Mouse (Mus musculus) C2C12 (cell line): ENCODE data around the gene Abca2. TPM values are rescaled to one million over a fixed set of nuclear protein-coding genes. Genes with fewer than 3 reads are reported as not detected.

Experiments used
- H3K27me3 ChIP-seq: one replicate; pipeline ENCODE4 v1.6.1; 2011; ENCODE audit not compliant: control insufficient read depth, insufficient read depth, insufficient read length
- H3K36me3 ChIP-seq: one replicate; pipeline ENCODE4 v1.6.1; 2011; ENCODE audit not compliant: control insufficient read depth, insufficient read depth
- H3K4me3 ChIP-seq: one replicate; pipeline ENCODE4 v1.5.1; 2011; ENCODE audit warnings: mild to moderate bottlenecking, control low read depth; ENCODE audit not compliant: poor library complexity, insufficient read depth, severe bottlenecking
- H3K79me2 ChIP-seq: one replicate; pipeline ENCODE4 v1.6.1; 2011; ENCODE audit not compliant: control insufficient read depth, insufficient read depth
- H3K79me3 ChIP-seq: one replicate; pipeline ENCODE4 v1.6.1; 2011; ENCODE audit warnings: low read depth, control low read depth
- H3ac ChIP-seq: one replicate; pipeline ENCODE3; 2011; ENCODE audit warnings: low read depth; ENCODE audit not compliant: control insufficient read depth, insufficient read length
- CEBPB ChIP-seq: IDR thresholded peaks from one replicate; pipeline ENCODE4 v1.6.1; 2011; ENCODE audit warnings: low read depth, mild to moderate bottlenecking, control low read depth, moderate library complexity
- CTCF ChIP-seq: IDR thresholded peaks from one replicate; pipeline ENCODE4 v1.5.1; 2011; ENCODE audit not compliant: control insufficient read depth, insufficient read depth, insufficient read length
- FOSL1 ChIP-seq: IDR thresholded peaks from one replicate; pipeline ENCODE4 v1.8.0; 2011; ENCODE audit warnings: mild to moderate bottlenecking, low read length; ENCODE audit not compliant: poor library complexity, insufficient read depth, severe bottlenecking
- MAX ChIP-seq: IDR thresholded peaks from one replicate; pipeline ENCODE4 v1.6.1; 2011; ENCODE audit warnings: mild to moderate bottlenecking, control low read depth
- MYOD1 ChIP-seq: IDR thresholded peaks from one replicate; pipeline ENCODE4 v1.6.1; 2011; ENCODE audit warnings: low read depth; ENCODE audit not compliant: control insufficient read depth, insufficient read length
- MYOG ChIP-seq: IDR thresholded peaks from one replicate; pipeline ENCODE4 v1.6.1; 2011; ENCODE audit not compliant: control insufficient read depth, insufficient read length; ENCODE audit errors: extremely low read depth
- USF1 ChIP-seq: IDR thresholded peaks from one replicate; pipeline ENCODE4 v1.6.1; 2011; ENCODE audit warnings: low read depth, mild to moderate bottlenecking, control low read depth, moderate library complexity
- polyA plus RNA-seq: library from polyadenylated mRNA; unstranded; fragments of >200 nt; fragmentation: generic; extraction: Trizol; gene quantifications from one replicate; pipeline ENCODE4 v1.2.1, GENCODE M21; 2012; ENCODE audit warnings: missing spikeins

Gene Abca2
- polyA plus RNA-seq, 1 experiment: 4.2 TPM

GRCm38 (mm10) chr2:25482969-25483368 is 54.5 kb downstream of the Abca2 start:
- H3K27me3 ChIP-seq: peaks cover 36% of the 10 kb centered on the region
- H3K4me3 ChIP-seq: no peak overlapping the region
- TF ChIP-seq USF1 (no peak), MYOG (no peak), CEBPB (no peak), FOSL1 (no peak)
- no peaks in the 10 kb centered on the region for H3K36me3 ChIP-seq
- no peak overlapping the region for H3ac ChIP-seq
- no peaks in the 10 kb centered on the region for H3K79me3 ChIP-seq
- H3K79me2 ChIP-seq: no peaks in the 10 kb centered on the region

DNA sequence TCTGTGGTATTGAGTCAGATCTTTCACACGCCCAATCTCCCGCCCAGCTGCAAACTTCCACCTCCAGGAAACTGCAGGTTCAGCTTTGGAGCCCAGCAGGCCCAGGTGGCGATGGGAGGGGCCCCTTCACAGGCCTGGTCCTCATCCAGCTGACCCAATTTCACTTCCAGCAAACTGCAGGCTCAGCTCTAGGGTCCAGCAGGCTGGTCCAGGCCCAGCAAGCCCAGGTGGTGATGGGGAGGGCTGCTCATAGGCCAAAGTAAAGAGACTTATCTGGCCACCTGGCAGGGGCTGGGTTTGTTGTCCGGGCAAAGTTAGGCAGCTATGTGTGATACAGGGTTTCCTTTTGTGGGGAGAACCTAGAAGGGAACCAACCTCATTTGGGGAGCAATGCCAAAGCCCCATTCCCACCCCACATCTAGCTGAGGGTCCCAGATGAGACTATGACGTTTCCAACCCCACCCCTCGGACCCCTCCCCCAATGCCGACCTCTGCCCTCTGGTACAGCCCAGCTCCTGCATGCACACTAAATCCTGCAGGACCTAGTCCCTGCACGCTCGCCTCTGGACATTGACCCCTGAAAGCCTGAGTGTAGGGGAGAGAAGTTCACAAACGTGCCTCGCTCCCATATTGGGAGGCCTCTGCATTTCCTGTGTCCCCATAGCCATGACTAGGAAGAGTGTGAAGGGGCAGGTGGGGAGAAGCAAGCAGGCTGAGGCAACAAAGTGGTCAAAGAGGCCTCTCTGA is 56.6 kb downstream of the Abca2 start:
- no peak overlapping the region for H3K4me3 ChIP-seq
- TF ChIP-seq FOSL1: no peak
- no peak overlapping the region for H3ac ChIP-seq

GRCm38 (mm10) chr2:25487965-25488670 is 59.6 kb downstream of the Abca2 start:
- H3K36me3 ChIP-seq: no peaks in the 10 kb centered on the region
- TF ChIP-seq MYOG: no peak
- H3K79me3 ChIP-seq: no peaks in the 10 kb centered on the region
- no peaks in the 10 kb centered on the region for H3K79me2 ChIP-seq
- H3ac ChIP-seq: no peak overlapping the region
- H3K4me3 ChIP-seq: no peak overlapping the region
- peaks cover 29% of the 10 kb centered on the region for H3K27me3 ChIP-seq

More for the DNA sequence above, 56.6 kb downstream of the Abca2 start:
- Histone ChIP-seq H3K79me3 (no peaks in the 10 kb centered on the region), H3K36me3 (no peaks in the 10 kb centered on the region), H3K27me3 (peaks cover 33% of the 10 kb centered on the region), H3K79me2 (no peaks in the 10 kb centered on the region)

GRCm38 (mm10) chr2:25488671-25489068 is 60.2 kb downstream of the Abca2 start:
- Histone ChIP-seq H3K27me3 (peaks cover 24% of the 10 kb centered on the region), H3K36me3 (no peaks in the 10 kb centered on the region), H3K79me3 (no peaks in the 10 kb centered on the region), H3K4me3 (no peak overlapping the region), H3K79me2 (no peaks in the 10 kb centered on the region), H3ac (no peak overlapping the region)
- TF ChIP-seq MYOG: no peak
- TF ChIP-seq FOSL1: no peak
- no peak for TF ChIP-seq CEBPB
- TF ChIP-seq USF1: no peak
- no peak for TF ChIP-seq MYOD1
- TF ChIP-seq MAX: no peak
- no peak for TF ChIP-seq CTCF

GRCm38 (mm10) chr2:25492988-25493387 is 64.5 kb downstream of the Abca2 start:
- H3K4me3 ChIP-seq: no peak overlapping the region
- TF ChIP-seq CEBPB: no peak
- TF ChIP-seq MYOD1: no peak
- TF ChIP-seq MYOG: no peak
- no peaks in the 10 kb centered on the region for H3K79me3 ChIP-seq
- no peaks in the 10 kb centered on the region for H3K36me3 ChIP-seq
- H3K27me3 ChIP-seq: peaks cover 3% of the 10 kb centered on the region
- H3K79me2 ChIP-seq: no peaks in the 10 kb centered on the region
- H3ac ChIP-seq: no peak overlapping the region

GRCm38 (mm10) chr2:25493476-25493961 is 65.0 kb downstream of the Abca2 start, which contains the start of gene Lcn12:
Lcn12 (minus strand) TSS chr2:25493911.
- H3K79me3 ChIP-seq: no peaks in the 10 kb centered on the region
- no peak within 1 kb of the TSS for H3ac ChIP-seq
- TF ChIP-seq FOSL1 (no peak), CTCF (no peak), MYOD1 (no peak), CEBPB (no peak), MYOG (no peak), MAX (no peak), USF1 (no peak)
- H3K27me3 ChIP-seq: peaks cover 3% of the 10 kb centered on the region
- no peak within 1 kb of the TSS for H3K4me3 ChIP-seq
- no peaks in the 10 kb centered on the region for H3K36me3 ChIP-seq
- H3K79me2 ChIP-seq: no peaks in the 10 kb centered on the region
